Mouse (Mus musculus) liver, embryonic 11.5 days (tissue): Measurements from ENCODE around the gene Cbarp. TPM values are rescaled to one million over a fixed set of nuclear protein-coding genes. Genes with fewer than 3 reads are reported as not detected.

Experiments used
- ATAC-seq: fragments of 200-750 bp; cut with Nextera tagmentation; replicated peaks from 2 replicates; pipeline ENCODE4 v1.8.0; 2017; ENCODE audit warnings: moderate number of reproducible peaks, mild to moderate bottlenecking, moderate TSS enrichment, moderate library complexity; ENCODE audit not compliant: low FRiP score
- DNase-seq: peaks from one replicate; pipeline ENCODE4 v3.0.0-alpha.2; 2017; ENCODE audit warnings: low spot score
- H3K27ac ChIP-seq: fragments of 300-500 bp; sonication (generic); 2 replicates; pipeline ENCODE4 v1.5.1; 2014; ENCODE audit warnings: mild to moderate bottlenecking, low read depth, low read length, control low read depth
- H3K27me3 ChIP-seq: fragments of 300-500 bp; sonication (generic); replicated peaks from 2 replicates; pipeline ENCODE4 v1.6.1; 2014; ENCODE audit warnings: low read length, mixed read lengths; ENCODE audit not compliant: control insufficient read depth, insufficient read depth
- H3K36me3 ChIP-seq: fragments of 300-500 bp; sonication (generic); 2 replicates; pipeline ENCODE4 v1.6.1; 2014; ENCODE audit warnings: mild to moderate bottlenecking, low read length, moderate library complexity, mixed read lengths; ENCODE audit not compliant: control insufficient read depth, insufficient read depth
- H3K4me1 ChIP-seq: fragments of 300-500 bp; sonication (generic); replicated peaks from 2 replicates; pipeline ENCODE4 v1.6.1; 2014; ENCODE audit warnings: low read length, mixed read lengths; ENCODE audit not compliant: control insufficient read depth, insufficient read depth
- H3K4me2 ChIP-seq: fragments of 300-500 bp; sonication (generic); 2 replicates; pipeline ENCODE4 v1.6.1; 2014; ENCODE audit warnings: mild to moderate bottlenecking, control low read depth, moderate library complexity
- H3K4me3 ChIP-seq: fragments of 300-500 bp; sonication (generic); 2 replicates; pipeline ENCODE4 v1.5.1; 2014; ENCODE audit warnings: low read depth, low read length, control low read depth
- H3K9ac ChIP-seq: fragments of 300-500 bp; sonication (generic); 2 replicates; pipeline ENCODE4 v1.6.1; 2014; ENCODE audit warnings: low read depth, low read length, control low read depth
- H3K9me3 ChIP-seq: fragments of 300-500 bp; sonication (generic); 2 replicates; pipeline ENCODE4 v1.6.1; 2016; ENCODE audit warnings: low read length, inconsistent platforms, mixed read lengths; ENCODE audit not compliant: control insufficient read depth
- WGBS: fragments of 180-500 bp; shearing (Covaris S2); extraction: QIAGEN DNeasy Blood & Tissue Kit; methylation state at CpG from one replicate; pipeline ENCODE4 v1.1.7; 2014; 5-methylcytosine and 5-hydroxymethylcytosine counted together
- polyA plus RNA-seq: library from polyadenylated mRNA; unstranded; fragments of >200 nt; fragmentation: Nextera tagmentation; extraction: Ambion mirVana; gene quantifications from 2 replicates; pipeline ENCODE4 v1.2.1, GENCODE M21; 2014

Cbarp gene
- polyA plus RNA-seq, 1 experiment from 2014 or later: 2.8 TPM

GRCm38 (mm10) chr10:80107678-80108077 is 33.0 kb downstream of the Cbarp start:
- Histone ChIP-seq H3K9ac (no peak overlapping the region), H3K4me3 (no peak overlapping the region), H3K9me3 (no peaks in the 10 kb centered on the region), H3K4me2 (no peak overlapping the region), H3K4me1 (peaks cover 17% of the 10 kb centered on the region), H3K36me3 (no peaks in the 10 kb centered on the region), H3K27me3 (no peaks in the 10 kb centered on the region), H3K27ac (no peak overlapping the region)
- DNase-seq (no peak), ATAC-seq (no peak)
- WGBS: 65% methylated on average over 6 of the region's 6 CpGs

DNA sequence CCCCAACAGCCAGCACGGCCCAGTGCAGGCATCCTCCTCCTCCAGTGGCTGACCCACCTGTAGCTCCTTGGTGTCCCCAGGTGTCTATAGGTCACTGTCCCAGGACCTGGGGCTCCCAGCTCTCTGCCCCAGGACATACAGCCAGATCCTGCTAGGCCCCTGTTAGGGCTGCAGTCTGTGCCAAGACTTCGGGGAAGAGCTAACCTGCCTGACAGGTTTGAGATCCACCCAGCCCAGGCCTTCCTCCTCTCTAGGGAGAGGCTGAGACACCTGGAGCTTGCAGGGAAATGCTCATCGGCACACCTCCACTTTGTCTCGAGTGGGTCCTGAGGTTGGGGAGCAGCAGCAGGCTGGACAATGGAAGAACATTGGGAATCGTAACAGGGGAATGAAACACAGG is 34.7 kb downstream of the Cbarp start:
- no peak for DNase-seq
- Histone ChIP-seq H3K4me1 (peaks cover 28% of the 10 kb centered on the region), H3K27me3 (no peaks in the 10 kb centered on the region), H3K4me2 (no peak overlapping the region), H3K9me3 (no peaks in the 10 kb centered on the region), H3K4me3 (no peak overlapping the region), H3K36me3 (no peaks in the 10 kb centered on the region), H3K9ac (no peak overlapping the region), H3K27ac (no peak overlapping the region)
- WGBS: 70% methylated on average over 5 of the region's 5 CpGs
- no peak for ATAC-seq

DNA sequence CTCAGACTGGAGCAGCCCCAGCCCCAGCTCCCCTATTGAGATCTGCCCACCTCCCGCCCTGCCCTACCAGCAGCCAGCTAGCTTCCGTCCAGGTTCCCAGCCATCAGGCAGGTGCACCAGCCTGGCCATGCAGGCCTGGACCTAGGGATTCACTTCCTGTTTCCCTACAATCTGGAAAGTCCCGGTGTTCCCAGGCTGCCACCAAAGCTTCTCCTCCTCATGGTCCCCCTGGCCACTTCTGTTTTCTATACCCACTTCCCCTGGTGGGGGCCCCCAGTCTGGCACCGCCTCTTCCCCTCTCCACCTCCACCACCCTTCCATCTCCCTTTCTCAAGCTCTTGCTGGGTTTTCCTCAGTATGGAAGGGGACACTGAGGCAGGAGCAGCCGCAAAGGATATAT is 35.2 kb downstream of the Cbarp start, which contains the start of gene Sbno2:
TSS of gene Sbno2 (minus strand) at position 112 of the 400 bp plus-strand sequence.
- Histone ChIP-seq H3K36me3 (no peaks in the 10 kb centered on the region), H3K9ac (no peak within 1 kb of the TSS), H3K4me2 (0 out of 2 replicates have a peak within 1 kb of the TSS, but pooled peaks have one; percentile 9), H3K27me3 (no peaks in the 10 kb centered on the region), H3K9me3 (no peaks in the 10 kb centered on the region), H3K4me1 (peaks cover 32% of the 10 kb centered on the region), H3K4me3 (no peak within 1 kb of the TSS), H3K27ac (no peak within 1 kb of the TSS)
- WGBS: 71% methylated on average over 5 of the region's 5 CpGs
- DNase-seq (no peak), ATAC-seq (no peak)

- no peak overlapping the region for H3K4me2 ChIP-seq
- H3K4me3 ChIP-seq: no peak overlapping the region
- H3K27ac ChIP-seq: no peak overlapping the region
- ATAC-seq: no peak
- H3K9me3 ChIP-seq: no peaks in the 10 kb centered on the region
- 74% methylated on average over 3 of the region's 3 CpGs for WGBS
- H3K36me3 ChIP-seq: no peaks in the 10 kb centered on the region
- DNase-seq: no peak
- H3K27me3 ChIP-seq: no peaks in the 10 kb centered on the region
- H3K9ac ChIP-seq: no peak overlapping the region
- peaks cover 43% of the 10 kb centered on the region for H3K4me1 ChIP-seq
Measured at GRCm38 (mm10) chr10:80104181-80104580, 36.5 kb downstream of the Cbarp start.

- ATAC-seq (peak; percentile 61), DNase-seq (no peak)
- Histone ChIP-seq H3K9me3 (no peaks in the 10 kb centered on the region), H3K4me2 (peak overlapping the region; percentile 77), H3K27me3 (no peaks in the 10 kb centered on the region), H3K27ac (peak overlapping the region; percentile 70), H3K4me1 (peaks cover 54% of the 10 kb centered on the region), H3K36me3 (no peaks in the 10 kb centered on the region), H3K9ac (peak overlapping the region; percentile 97), H3K4me3 (peak overlapping the region; percentile 96)
- WGBS: 66% methylated on average over 2 of the region's 2 CpGs
Measured at GRCm38 (mm10) chr10:80103032-80103431, 37.6 kb downstream of the Cbarp start.

DNA sequence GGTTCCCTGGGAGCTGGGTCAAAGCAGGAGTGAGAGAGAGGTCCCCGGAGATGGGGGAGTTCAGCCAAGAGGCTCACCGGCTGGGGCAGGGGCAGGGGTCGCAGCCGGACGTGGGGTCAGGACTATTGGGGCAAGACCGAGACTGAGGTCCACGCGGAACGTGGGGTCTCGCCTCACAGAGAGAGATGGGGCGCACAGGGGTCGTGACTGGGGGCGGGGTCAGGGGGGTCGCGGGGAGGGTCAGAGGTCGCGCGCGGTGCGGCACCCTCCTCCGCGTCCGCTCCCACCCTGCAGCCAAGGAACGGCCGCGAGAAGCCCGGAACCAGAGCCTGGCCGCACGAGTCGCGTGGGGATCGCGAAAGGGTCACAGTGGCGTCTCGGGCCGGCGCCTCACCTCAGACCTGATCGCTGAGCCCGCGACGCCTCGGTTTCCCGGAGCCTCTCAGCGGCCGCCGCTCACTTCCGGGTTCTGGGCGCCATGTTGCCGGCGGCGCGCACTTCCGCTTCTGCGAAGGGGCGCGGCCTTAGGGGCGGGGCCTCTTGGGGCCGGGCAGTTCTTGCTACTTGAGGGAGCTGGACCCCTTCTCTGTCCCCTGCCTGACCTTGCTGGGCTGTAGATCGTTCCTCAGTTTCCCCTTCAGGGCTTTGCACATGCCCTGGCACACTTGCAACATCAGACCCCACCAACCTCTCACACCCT is 38.3 kb downstream of the Cbarp start:
- Histone ChIP-seq H3K9me3 (no peaks in the 10 kb centered on the region), H3K9ac (peak overlapping the region; percentile 97), H3K4me2 (peak overlapping the region; percentile 77), H3K4me1 (peaks cover 61% of the 10 kb centered on the region), H3K27me3 (no peaks in the 10 kb centered on the region), H3K36me3 (no peaks in the 10 kb centered on the region), H3K27ac (peak overlapping the region; percentile 70), H3K4me3 (peak overlapping the region; percentile 96)
- ATAC-seq: peak; percentile 84
- peak; percentile 83 for DNase-seq
- under 1% methylated on average over 56 of the region's 59 CpGs for WGBS

- Histone ChIP-seq H3K36me3 (no peaks in the 10 kb centered on the region; the same call in 1 of the 2 replicates), H3K27ac (peak overlapping the region; percentile 70; the same call in 1 of the 2 replicates), H3K27me3 (no peaks in the 10 kb centered on the region), H3K9ac (peak overlapping the region; percentile 97; the same call in 1 of the 2 replicates), H3K9me3 (no peaks in the 10 kb centered on the region), H3K4me1 (peaks cover 70% of the 10 kb centered on the region), H3K4me2 (peak overlapping the region; percentile 77), H3K4me3 (peak overlapping the region; percentile 96)
- WGBS: 45% methylated on average over 11 of the region's 11 CpGs
- ATAC-seq: no peak
- DNase-seq: no peak
Measured at GRCm38 (mm10) chr10:80100982-80101381, 39.7 kb downstream of the Cbarp start.

DNA sequence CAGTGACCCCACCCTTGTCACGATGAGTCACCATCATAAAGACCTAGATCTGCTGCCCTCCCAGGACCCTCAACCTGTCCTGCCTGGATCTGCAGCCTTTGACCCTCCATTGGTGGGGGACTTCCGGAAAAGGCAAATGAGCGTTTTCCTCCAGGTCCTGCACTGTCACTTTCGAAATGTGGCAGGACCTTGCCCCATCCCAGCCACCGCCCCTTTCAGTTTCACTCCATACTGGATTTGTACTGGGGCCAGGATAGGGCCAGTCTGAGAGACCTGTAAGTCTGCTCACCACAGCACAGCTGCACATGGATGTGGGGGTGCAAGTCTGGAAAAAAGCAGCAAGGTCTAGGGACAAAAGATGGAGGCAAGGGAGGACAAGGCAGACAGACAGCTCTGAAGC is 42.0 kb downstream of the Cbarp start:
- no peaks in the 10 kb centered on the region; the same call in 1 of the 2 replicates for H3K36me3 ChIP-seq
- peak overlapping the region; percentile 15; the same call in 1 of the 2 replicates for H3K9ac ChIP-seq
- no peaks in the 10 kb centered on the region for H3K27me3 ChIP-seq
- 78% methylated on average over 5 of the region's 5 CpGs for WGBS
- no peak for DNase-seq
- no peaks in the 10 kb centered on the region for H3K9me3 ChIP-seq
- peaks cover 70% of the 10 kb centered on the region for H3K4me1 ChIP-seq
- H3K27ac ChIP-seq: 0 out of 2 replicates have a peak overlapping the region, but pooled peaks have one; percentile 1
- no peak overlapping the region for H3K4me3 ChIP-seq
- ATAC-seq: no peak
- peak overlapping the region; percentile 26 for H3K4me2 ChIP-seq

DNA sequence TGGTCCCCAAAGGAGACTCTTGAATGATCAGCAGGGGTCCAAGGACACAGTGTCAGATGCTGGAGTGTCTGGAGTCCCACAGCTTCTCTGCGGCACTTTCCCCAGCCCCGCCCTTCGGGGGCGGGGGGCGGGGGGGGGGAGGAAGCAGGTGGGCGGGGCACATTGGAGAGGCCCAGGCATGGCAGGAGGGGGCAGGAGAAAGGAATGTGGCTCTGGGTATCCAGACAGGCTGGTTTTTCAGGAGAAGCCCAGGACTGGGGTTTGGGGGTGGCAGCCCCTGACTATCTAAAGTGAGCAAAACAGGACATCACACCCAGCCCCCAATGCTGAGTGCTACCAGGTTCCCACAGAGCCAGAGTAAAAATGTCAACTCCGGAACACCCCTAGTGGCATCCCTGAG is 43.4 kb downstream of the Cbarp start:
- no peaks in the 10 kb centered on the region; the same call in 1 of the 2 replicates for H3K36me3 ChIP-seq
- peak overlapping the region; percentile 7; the same call in 1 of the 2 replicates for H3K9ac ChIP-seq
- H3K4me2 ChIP-seq: peak overlapping the region; percentile 41
- H3K9me3 ChIP-seq: no peaks in the 10 kb centered on the region
- H3K27me3 ChIP-seq: no peaks in the 10 kb centered on the region
- WGBS: 12% methylated on average over 7 of the region's 7 CpGs
- peaks cover 61% of the 10 kb centered on the region for H3K4me1 ChIP-seq
- 0 out of 2 replicates have a peak overlapping the region, but pooled peaks have one; percentile 21 for H3K4me3 ChIP-seq
- ATAC-seq: peak; percentile 57
- DNase-seq: no peak
- no peak overlapping the region for H3K27ac ChIP-seq
